Mouse (Mus musculus) G1E (cell line): Measurements from ENCODE around the gene Dzip3. TPM values are rescaled to one million over a fixed set of nuclear protein-coding genes. Genes with fewer than 3 reads are reported as not detected.
A peak's percentile ranks its signal among the peaks of the same experiment; 100 is the strongest.

Experiments used
- ATAC-seq: 2 replicates; pipeline ENCODE4 v1.8.0; 2016; ENCODE audit warnings: mild to moderate bottlenecking; ENCODE audit not compliant: insufficient number of reproducible peaks, poor library complexity, low FRiP score, severe bottlenecking; ENCODE audit errors: extremely low read depth
- DNase-seq: peaks from one replicate; pipeline ENCODE4 v3.0.0; 2012; ENCODE audit warnings: low spot score
- H3K27me3 ChIP-seq: 2 replicates; pipeline ENCODE4 v1.6.1; 2012; ENCODE audit warnings: mild to moderate bottlenecking, low read length, inconsistent platforms; ENCODE audit not compliant: insufficient read depth
- H3K36me3 ChIP-seq: replicated peaks from 2 replicates; pipeline ENCODE3; 2012; ENCODE audit warnings: mild to moderate bottlenecking, inconsistent platforms
- H3K4me1 ChIP-seq: 2 replicates; pipeline ENCODE4 v1.6.1; 2012; ENCODE audit warnings: low read depth, low read length, inconsistent platforms, mixed read lengths; ENCODE audit not compliant: insufficient read depth
- H3K4me3 ChIP-seq: 2 replicates; pipeline ENCODE4 v1.5.1; 2012; ENCODE audit warnings: low read depth, mild to moderate bottlenecking, inconsistent platforms, low read length, moderate library complexity, mixed read lengths
- H3K9me3 ChIP-seq: replicated peaks from 2 replicates; pipeline ENCODE4 v1.6.1; 2012; ENCODE audit warnings: inconsistent platforms
- CTCF ChIP-seq: IDR thresholded peaks from 2 replicates; pipeline ENCODE4 v1.5.1; 2012; ENCODE audit warnings: low read depth, low read length, inconsistent platforms, mixed read lengths
- GATA1 ChIP-seq: IDR thresholded peaks from 2 replicates; pipeline ENCODE4 v1.6.1; 2012; ENCODE audit warnings: borderline replicate concordance, low read length, inconsistent platforms, mixed read lengths
- GATA2 ChIP-seq: IDR thresholded peaks from 2 replicates; pipeline ENCODE4 v1.6.1; 2012; ENCODE audit warnings: low read depth, low read length, inconsistent platforms, borderline replicate concordance
- POLR2AphosphoS5 ChIP-seq: IDR thresholded peaks from 2 replicates; pipeline ENCODE4 v1.6.1; 2012; ENCODE audit warnings: low read depth, low read length, inconsistent platforms; ENCODE audit not compliant: insufficient replicate concordance
- TAL1 ChIP-seq: conservative IDR thresholded peaks from 2 replicates; pipeline ENCODE4 v1.6.1; 2012; ENCODE audit warnings: low read depth, low read length, inconsistent platforms, mixed read lengths
- polyA plus RNA-seq: library from polyadenylated mRNA; stranded (reverse); fragments of >175 nt; gene quantifications from 2 replicates; pipeline ENCODE4 v1.2.3, GENCODE M21; 2012
- total RNA-seq, 2 experiments: library from RNA; stranded (forward) in 1 of 2; stranded (reverse) in 1 of 2; fragments of 200-1000 nt in 1 of 2; fragments of >200 nt in 1 of 2; fragmentation: Nextera tagmentation in 1 of 2; gene quantifications; 2 replicates each; pipeline ENCODE4 v1.2.3; 2014 to 2017

The Dzip3 gene
- total and polyA plus RNA-seq, 3 experiments, result 17.6 to 166 (median 52.1) TPM

DNA sequence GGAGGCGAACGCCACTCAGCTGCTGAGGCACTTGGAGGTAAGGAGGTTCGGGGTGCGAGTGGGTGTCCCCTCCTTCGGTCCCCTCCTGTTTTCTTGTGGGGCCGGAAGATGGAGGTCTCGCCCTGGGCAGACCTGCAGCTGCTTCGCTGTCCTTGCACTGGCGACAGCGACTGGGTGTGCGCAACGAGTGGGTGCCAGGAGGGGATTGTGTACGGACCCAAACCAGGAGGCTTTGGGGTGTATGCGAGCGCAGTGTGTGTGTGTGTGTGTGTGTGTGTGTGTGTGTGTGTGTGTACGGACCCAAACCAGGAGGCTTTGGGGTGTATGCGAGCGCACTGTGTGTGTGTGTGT, 353 bp upstream of the Dzip3 start:
- Histone ChIP-seq H3K4me3 (peak overlapping the region; percentile 97), H3K4me1 (peaks cover 27% of the 10 kb centered on the region), H3K36me3 (peaks cover 26% of the 10 kb centered on the region), H3K9me3 (0 out of 2 replicates have a peak, but pooled peaks cover 3% of the 10 kb centered on the region), H3K27me3 (no peaks in the 10 kb centered on the region)
- ATAC-seq, result peak; percentile 32
- TF ChIP-seq TAL1, result no peak
- no peak for TF ChIP-seq POLR2AphosphoS5
- no peak for TF ChIP-seq GATA1
- no peak for TF ChIP-seq CTCF
- TF ChIP-seq GATA2, result no peak
- peak; percentile 46 for DNase-seq

DNA sequence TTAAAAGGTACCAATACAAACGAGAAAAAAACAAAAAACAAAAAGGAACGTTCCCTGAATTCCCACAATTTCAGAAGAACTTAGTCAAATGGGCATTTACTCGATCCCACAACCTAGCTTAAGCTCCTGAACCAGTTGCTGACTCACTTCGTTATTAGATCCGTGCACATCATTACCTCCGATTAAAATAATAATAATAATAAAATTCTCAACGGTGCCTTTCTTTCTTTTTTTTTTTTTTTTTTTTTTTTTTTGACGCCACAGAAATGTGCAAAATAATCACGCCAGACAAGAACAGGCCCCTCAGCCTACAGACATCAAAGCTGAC, 770 bp downstream of the Dzip3 start:
- Histone ChIP-seq H3K4me1 (peaks cover 27% of the 10 kb centered on the region), H3K36me3 (peaks cover 16% of the 10 kb centered on the region), H3K27me3 (no peaks in the 10 kb centered on the region), H3K9me3 (0 out of 2 replicates have a peak, but pooled peaks cover 3% of the 10 kb centered on the region), H3K4me3 (peak overlapping the region; percentile 97)
- no peak for TF ChIP-seq POLR2AphosphoS5
- no peak for TF ChIP-seq CTCF
- no peak for TF ChIP-seq TAL1
- no peak for TF ChIP-seq GATA2
- ATAC-seq, result no peak
- DNase-seq, result no peak

DNA sequence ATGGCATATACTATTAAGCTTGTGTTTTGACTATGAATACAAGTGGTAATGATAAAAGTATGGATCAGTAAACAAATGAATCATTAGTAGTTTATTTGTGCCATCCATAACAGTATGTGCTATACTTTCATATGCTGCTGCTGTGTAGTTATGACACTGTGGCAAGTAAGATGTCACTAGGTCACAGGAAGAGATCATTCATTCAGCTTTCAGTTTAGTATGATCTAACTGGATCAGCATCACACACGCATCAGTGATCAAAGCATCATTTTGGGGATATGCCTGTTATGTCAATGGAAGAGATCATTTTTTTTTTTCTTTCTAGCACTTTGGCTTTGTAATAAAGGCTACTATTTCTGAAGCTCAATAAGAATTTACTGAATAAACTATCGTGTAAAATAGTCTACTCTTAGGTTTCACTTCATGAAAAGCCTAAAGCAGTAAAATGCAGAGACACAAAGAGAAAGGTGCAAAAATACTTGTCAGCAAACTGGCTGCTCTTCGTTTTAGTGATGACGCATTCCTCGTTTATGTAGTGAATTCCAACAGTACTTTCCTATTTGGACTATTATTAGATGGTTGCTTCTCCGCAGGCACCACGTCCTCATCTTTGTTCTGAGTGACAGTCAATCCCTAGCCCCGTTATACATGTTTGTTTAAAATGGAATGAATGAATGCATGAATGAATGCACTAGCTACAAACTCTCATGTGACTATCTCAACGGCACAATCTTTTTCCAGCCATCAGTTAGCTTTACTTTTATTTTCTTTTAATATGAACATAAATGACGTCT, 1.3 kb downstream of the Dzip3 start:
- Histone ChIP-seq H3K36me3 (peaks cover 16% of the 10 kb centered on the region), H3K9me3 (0 out of 2 replicates have a peak, but pooled peaks cover 3% of the 10 kb centered on the region), H3K27me3 (no peaks in the 10 kb centered on the region), H3K4me1 (peaks cover 27% of the 10 kb centered on the region), H3K4me3 (peak overlapping the region; percentile 97)
- no peak for TF ChIP-seq GATA1
- ATAC-seq (no peak), DNase-seq (no peak)

DNA sequence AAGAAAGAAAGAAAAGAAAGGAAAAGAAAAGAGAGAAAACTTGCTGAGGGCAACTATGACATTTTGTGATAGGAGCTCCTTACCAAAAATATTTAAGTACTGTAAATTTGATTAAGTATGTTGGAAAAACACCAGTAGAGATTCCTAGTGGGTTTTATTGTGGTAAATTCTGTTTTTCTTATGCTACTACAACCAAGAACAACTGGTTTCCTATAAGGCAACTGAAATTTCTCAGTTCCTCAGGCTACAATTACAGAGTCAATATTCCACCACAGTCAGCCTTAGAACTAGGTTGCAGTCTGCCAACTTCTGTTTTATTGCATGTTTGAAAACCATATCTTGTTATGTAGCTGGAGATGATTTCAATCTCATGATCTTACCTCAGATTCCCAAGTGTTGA, 4.3 kb downstream of the Dzip3 start:
- no peak for DNase-seq
- ATAC-seq, result no peak
- H3K36me3 ChIP-seq, result peaks cover 9% of the 10 kb centered on the region
- H3K9me3 ChIP-seq, result 0 out of 2 replicates have a peak, but pooled peaks cover 3% of the 10 kb centered on the region
- peaks cover 11% of the 10 kb centered on the region for H3K4me1 ChIP-seq
- H3K27me3 ChIP-seq, result no peaks in the 10 kb centered on the region
- TF ChIP-seq POLR2AphosphoS5, result no peak
- no peak for TF ChIP-seq TAL1
- no peak for TF ChIP-seq GATA1
- TF ChIP-seq CTCF, result no peak
- TF ChIP-seq GATA2, result no peak
- no peak overlapping the region for H3K4me3 ChIP-seq

DNA sequence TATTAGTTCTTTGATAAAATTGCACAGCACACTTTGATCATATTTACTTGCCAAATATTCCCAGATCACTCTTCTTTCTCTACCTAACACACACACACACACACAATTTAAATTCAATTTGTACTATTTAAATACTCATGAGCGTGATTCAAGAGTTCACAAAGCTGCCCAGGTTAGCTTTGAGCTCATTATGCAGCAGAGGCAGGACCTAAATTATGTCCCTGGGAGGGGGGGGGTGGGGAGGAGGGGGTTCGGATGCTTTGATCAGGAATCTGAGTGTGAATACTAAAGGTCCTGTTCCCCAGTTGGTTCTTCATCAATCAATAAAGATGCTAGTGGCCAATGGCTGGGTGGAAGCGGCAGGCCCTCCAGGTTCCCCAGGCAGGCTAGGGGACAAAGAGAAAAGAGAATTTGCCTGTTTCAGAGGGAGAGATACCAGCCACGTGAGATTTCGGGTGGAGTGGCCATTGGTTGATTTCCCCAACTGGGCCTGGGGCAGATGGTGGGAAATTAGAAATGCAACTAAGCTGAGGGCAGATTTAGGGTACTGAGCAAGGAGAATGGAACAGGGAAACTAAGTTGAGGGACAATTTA, 8.8 kb downstream of the Dzip3 start:
- no peak for ATAC-seq
- TF ChIP-seq GATA2, result no peak
- no peak for TF ChIP-seq TAL1
- no peak for TF ChIP-seq POLR2AphosphoS5
- TF ChIP-seq GATA1, result no peak
- TF ChIP-seq CTCF, result no peak
- DNase-seq, result no peak
- Histone ChIP-seq H3K4me3 (no peak overlapping the region), H3K4me1 (peaks cover under 1% of the 10 kb centered on the region; the same call in 1 of the 2 replicates), H3K36me3 (peaks cover 18% of the 10 kb centered on the region), H3K9me3 (0 out of 2 replicates have a peak, but pooled peaks cover under 1% of the 10 kb centered on the region), H3K27me3 (no peaks in the 10 kb centered on the region)

DNA sequence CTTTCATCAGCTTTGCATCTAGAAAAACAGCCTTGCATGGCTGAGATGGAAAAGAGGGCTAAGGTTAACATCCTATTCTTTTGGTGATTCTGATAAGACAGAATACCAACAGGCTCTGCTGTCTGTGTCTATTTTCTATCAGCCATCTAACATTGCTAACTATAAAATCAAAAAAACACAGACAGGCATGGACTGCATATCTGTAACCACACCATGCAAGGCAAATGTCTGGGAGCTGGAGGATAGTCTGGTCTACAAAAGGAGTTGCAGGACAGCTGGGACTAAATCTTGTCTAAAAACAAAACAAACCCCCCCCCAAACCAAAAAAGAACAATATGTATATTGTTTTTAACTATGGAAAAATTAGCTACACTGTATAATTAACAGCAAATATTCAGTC, 14.0 kb downstream of the Dzip3 start:
- ATAC-seq (no peak), DNase-seq (no peak)
- no peak for TF ChIP-seq GATA2
- H3K36me3 ChIP-seq, result peaks cover 27% of the 10 kb centered on the region
- no peaks in the 10 kb centered on the region for H3K9me3 ChIP-seq
- no peaks in the 10 kb centered on the region; the same call in 1 of the 2 replicates for H3K4me1 ChIP-seq
- H3K27me3 ChIP-seq, result no peaks in the 10 kb centered on the region
- H3K4me3 ChIP-seq, result no peak overlapping the region
